Mouse (Mus musculus) ovary, postnatal 10 days (tissue): ENCODE data around the gene Gm3317.
"Not testable (repeated sequence)": the region's sequence is repeated elsewhere in the genome, so short reads cannot be mapped to it uniquely, and the experiment has no call there.

ENCODE experiments used
- DNase-seq: peaks from one replicate; pipeline ENCODE4 v3.0.0; 2022; ENCODE audit warnings: low spot score

Gene Gm3317

DNA sequence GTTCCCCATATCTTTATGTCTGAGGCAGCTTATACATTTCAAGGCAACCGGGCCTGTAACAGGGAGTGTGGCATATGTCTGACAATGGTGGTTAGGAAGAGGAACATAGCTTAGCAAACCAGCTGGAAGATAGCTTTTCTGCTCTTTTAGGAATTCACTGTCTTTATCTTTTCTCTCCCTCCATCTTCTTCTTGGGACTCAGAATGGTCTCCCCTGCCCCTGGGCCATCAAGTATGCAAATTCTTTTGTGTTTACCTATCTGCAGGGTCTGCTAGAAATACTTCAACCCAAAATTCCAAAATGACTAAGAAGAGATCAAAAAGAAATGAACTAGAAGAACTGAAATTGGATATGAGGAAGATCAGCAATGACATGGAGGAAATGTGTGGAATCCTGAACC, at the start of gene Gm3317:
Gm3317 (plus strand) TSS at position 301 of the 400 bp plus-strand sequence.
- DNase-seq = not testable (repeated sequence)

DNA sequence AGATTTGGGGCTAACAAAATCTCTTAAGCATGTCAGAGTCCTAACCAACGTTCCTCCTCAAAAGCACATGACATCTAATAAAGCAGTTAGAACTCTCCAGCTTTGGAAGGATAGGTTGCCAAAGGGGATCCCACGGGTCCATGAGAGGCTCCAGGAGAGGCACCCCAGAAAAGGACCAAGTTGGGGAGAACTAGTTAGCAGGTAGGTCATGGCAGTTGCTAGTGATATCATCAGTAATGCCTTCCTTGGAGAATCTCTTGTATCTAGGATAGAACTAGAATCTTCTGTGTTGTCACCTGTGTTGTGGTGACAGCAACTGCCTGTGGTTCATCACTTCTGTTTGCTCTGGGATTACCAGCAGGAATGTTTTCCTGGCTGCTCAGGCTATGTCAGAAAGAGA, 33.1 kb upstream of the Gm3317 start, which contains the start of gene Gm8279:
Gm8279 (plus strand) TSS at position 301 of the 400 bp plus-strand sequence.
- not testable (repeated sequence) for DNase-seq

DNA sequence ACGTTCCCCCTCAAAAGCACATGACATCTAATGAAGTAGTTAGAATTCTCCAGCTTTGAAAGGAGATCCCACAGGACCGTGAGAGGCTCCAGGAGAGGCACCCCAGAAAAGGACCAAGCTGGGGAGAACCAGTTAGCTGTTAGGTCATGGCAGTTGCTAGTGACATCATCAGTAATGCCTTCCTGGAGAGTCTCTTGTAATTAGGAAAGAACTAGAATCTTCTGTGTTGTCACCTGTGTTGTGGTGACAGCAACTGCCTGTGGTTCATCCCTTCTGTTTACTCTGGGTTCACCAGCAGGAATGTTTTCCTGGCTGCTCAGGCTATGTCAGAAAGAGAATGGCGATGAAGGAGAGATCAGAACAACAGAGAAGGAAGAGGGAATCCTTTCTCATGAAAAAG, 21.2 kb downstream of the Gm3317 start, which contains the start of gene Gm8271:
Gm8271 (plus strand) TSS at position 301 of the 400 bp plus-strand sequence.
- DNase-seq = not testable (repeated sequence)
